Mouse (Mus musculus): ENCODE measurements around the gene Mgat4d. TPM values are rescaled to one million over a fixed set of nuclear protein-coding genes. Genes with fewer than 3 reads are reported as not detected.
"Not testable (repeated sequence)": the region's sequence is repeated elsewhere in the genome, so short reads cannot be mapped to it uniquely, and the experiment has no call there.

Gene Mgat4d
- not detected for total RNA-seq (2021)
- long read RNA-seq, experiment 1 = 0 reads
- long read RNA-seq, experiment 2 = 0 reads

DNA sequence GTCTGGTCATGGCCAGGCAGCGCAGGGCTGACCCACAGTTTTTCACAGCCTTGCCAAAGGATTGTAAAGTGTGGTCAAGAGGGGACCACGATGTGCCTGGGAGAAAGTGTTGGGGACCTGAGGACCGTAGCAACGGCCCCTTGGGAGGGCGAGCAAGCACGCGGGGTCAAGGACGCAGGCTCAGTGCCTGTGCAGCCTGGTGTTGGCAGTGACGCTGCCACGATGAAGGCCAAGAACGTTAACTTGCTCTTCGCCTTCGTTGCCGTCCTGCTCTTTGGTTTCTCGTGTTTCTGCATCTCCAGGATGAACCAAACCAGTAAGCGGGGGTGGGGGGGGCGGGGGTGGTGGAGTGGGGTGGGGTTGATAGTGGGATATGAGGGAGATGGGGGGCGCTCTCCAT, at the start of gene Mgat4d:
TSS of gene Mgat4d (plus strand) at position 209 of the 400 bp plus-strand sequence.
- H3K4me3 ChIP-seq = no peak within 1 kb of the TSS
- TF ChIP-seq CTCF (IDR thresholded peaks at IDR 0.05) = no peak
- no peak for DNase-seq (ENCODE audit: extremely low spot score in 1 of 2, low spot score in 2 of 2)
- intact Hi-C loops (cut with DNase I) = no loop called here
- H3K27ac ChIP-seq = no peak within 1 kb of the TSS

DNA sequence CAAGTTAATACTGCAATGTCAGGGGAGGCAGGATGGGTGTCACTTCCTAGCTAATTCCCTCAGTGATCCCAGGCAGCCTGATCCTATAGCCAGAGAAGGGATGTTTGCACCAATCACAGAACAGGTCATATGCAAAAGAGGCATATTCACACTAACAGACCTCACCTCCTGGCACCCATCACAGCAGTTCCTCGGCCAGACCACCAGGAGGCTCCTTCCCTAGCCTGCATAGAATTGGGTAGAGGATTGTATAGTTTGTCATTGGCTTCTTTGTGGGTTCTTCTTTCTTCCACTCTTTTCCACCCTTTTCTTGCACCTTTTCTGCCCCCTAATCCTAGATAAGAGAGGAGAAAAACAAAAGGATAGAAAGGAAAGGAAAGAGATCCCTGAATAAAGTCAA, 48.1 kb upstream of the Mgat4d start:
- intact Hi-C loops (cut with DNase I) = no loop called here
- no peak for DNase-seq (ENCODE audit: extremely low spot score in 1 of 2, low spot score in 2 of 2)

DNA sequence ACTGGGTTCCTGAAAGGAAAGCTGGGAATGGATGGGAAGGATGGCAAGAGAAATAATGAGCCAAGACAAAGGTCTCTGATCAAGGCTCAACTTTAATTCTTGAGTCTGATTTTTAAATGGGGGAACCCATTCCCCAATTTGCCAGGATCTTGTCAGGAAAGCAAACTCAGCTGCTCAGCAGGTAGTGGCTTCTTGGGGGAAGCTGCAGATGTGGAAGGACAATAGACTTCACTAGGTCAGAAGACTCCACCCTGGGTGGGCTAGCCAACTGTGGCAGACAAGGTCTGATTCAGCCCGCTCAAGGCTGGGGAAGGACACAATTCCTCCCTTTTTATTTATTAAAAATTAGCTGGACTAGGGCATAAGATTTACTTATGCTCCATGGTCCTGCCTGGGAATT, 43.3 kb upstream of the Mgat4d start:
- intact Hi-C loops (cut with DNase I) = loop anchor here (1.0 kb wide), 1 partner anchor 29 kb away; no protein-coding TSS in a partner anchor
- TF ChIP-seq CTCF (IDR thresholded peaks at IDR 0.05) = no peak

More for the DNA sequence above, 48.1 kb upstream of the Mgat4d start:
- no peak overlapping the region for H3K27ac ChIP-seq
- H3K4me3 ChIP-seq = no peak overlapping the region
- peak; percentile 23 for TF ChIP-seq CTCF (IDR thresholded peaks at IDR 0.05)

DNA sequence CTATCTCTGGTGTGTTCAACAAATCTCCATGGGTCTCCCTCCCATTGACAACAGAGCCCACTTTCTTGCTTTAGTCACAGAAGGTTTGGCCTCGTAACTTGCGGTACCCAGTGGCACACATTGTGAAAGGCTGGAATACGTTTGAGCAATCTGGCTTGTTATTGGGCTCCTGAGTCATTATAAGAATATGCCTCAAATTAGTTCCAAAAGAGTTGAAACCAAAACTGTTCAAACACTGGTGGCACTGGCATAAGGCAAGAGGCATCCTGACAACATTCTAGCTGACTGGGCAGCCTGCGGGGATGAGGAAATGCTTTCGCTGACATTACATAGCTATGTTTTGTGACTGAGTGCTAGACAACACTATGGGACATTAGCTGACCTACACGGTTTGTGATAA, 38.4 kb upstream of the Mgat4d start:
- DNase-seq (ENCODE audit: extremely low spot score in 1 of 2, low spot score in 2 of 2) = no peak
- no peak for TF ChIP-seq CTCF (IDR thresholded peaks at IDR 0.05)
- Histone ChIP-seq H3K4me3 (no peak overlapping the region), H3K27ac (no peak overlapping the region)
- intact Hi-C loops (cut with DNase I) = no loop called here

More for the DNA sequence above, 43.3 kb upstream of the Mgat4d start:
- DNase-seq (ENCODE audit: extremely low spot score in 1 of 2, low spot score in 2 of 2) = no peak
- H3K4me3 ChIP-seq = no peak overlapping the region
- H3K27ac ChIP-seq = no peak overlapping the region

DNA sequence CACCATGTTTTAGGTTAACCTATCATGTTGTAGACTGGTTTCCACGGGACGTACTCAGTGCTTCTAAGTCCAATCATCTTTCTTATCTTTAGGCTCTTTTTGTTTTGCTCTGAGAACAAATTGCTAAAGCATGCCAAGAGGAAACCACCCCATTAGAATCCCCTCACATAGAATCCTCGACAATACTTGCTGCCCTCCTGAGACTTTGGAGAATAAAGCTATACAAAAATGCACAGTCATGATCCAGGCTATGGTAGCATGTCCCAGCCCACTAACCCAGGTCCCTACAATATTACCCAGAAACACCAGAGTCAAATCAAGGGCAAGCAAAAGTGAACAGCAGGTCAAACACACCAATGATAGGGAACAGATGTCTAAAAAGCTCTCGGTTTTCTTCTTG, 33.2 kb upstream of the Mgat4d start:
- H3K27ac ChIP-seq; H3K4me3 ChIP-seq; DNase-seq (ENCODE audit: extremely low spot score in 1 of 2, low spot score in 2 of 2); intact Hi-C loops (cut with DNase I): not testable (repeated sequence)

DNA sequence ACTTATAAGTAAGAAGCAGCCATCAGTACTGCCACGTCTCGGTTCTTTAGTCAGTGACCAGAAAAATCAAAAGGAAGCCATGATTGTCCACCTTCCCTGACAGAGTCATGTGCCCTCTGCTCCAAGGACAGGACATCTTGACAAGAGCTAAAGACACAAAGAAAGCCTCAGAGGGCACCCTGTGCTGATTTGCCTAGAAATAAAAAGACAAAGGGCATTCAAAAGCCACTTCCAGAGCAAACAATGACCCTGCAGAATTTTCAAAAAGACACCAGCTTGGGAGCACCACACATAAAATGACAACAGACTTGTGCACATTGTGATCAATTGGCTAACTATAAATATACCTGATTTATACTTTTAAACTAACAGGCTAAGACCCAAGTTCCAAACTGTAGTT, 32.6 kb upstream of the Mgat4d start:
- intact Hi-C loops (cut with DNase I) = no loop called here
- no peak for DNase-seq (ENCODE audit: extremely low spot score in 1 of 2, low spot score in 2 of 2)
- no peak overlapping the region for H3K27ac ChIP-seq
- no peak overlapping the region for H3K4me3 ChIP-seq
- TF ChIP-seq CTCF (IDR thresholded peaks at IDR 0.05) = no peak

DNA sequence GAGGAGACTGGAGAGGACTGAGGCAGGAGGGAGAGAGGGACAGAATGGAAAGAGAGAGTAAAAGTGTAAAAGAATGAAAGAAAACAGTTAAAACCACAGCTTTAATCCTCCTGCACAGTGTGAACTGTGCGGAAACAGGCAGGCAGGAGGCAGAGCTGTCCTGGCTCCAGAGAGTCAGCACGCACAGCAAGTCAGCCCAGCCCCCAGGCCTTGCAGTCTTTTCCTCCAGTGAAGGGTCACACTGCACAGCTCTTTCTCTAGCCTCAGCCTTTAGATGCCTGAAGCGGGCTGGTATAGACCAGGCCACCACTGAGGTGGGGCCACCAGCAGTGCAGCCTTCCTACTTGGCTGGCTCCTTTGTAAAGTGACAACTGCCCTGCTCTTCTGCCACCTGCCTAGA, 27.7 kb upstream of the Mgat4d start:
- TF ChIP-seq CTCF (IDR thresholded peaks at IDR 0.05) = no peak
- no peak overlapping the region for H3K4me3 ChIP-seq
- no peak for DNase-seq (ENCODE audit: extremely low spot score in 1 of 2, low spot score in 2 of 2)
- no peak overlapping the region for H3K27ac ChIP-seq
- intact Hi-C loops (cut with DNase I) = no loop called here

DNA sequence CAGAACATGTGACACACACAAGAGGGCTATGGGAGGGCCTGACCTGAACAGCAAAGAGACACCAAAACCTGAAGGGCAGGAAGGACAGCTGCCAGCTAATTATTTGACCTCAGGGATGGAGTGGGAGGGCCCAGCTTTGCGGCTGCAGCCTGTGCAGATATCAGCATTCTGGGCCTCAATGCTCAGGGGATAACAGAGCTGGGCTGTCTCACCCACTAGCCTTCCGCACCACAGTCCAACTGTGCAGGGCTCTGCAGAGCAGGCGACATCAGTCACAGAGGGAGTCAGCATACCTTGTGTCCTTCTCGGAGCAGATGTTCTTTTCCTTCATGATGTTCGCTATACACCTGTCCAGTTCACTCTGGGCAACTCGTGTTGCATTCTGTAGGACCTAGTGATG, 25.9 kb upstream of the Mgat4d start:
- H3K27ac ChIP-seq = no peak overlapping the region
- no peak overlapping the region for H3K4me3 ChIP-seq
- no peak for DNase-seq (ENCODE audit: extremely low spot score in 1 of 2, low spot score in 2 of 2)
- TF ChIP-seq CTCF (IDR thresholded peaks at IDR 0.05) = no peak
- intact Hi-C loops (cut with DNase I) = no loop called here

DNA sequence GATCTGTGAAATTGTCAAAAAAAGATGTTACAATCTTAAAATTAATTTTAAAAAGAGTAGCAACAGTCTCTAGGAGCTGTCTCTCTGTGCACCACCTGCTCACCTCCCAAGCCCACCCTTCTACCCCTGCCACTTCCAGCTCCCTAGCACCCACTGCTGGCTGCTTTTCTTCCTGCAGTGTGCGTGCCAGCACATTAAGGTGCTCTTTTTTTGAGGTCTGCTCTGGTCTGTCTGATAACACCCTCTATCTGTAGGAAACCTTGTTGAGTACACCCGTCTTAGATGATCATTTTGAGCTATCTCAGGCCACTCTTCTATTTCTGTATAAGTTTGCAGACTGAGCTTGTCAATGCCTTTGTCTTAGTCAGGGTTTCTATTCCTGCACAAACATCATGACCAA, 25.2 kb upstream of the Mgat4d start:
- TF ChIP-seq CTCF (IDR thresholded peaks at IDR 0.05) = peak; percentile 29
- Histone ChIP-seq H3K4me3 (no peak overlapping the region), H3K27ac (no peak overlapping the region)
- intact Hi-C loops (cut with DNase I) = no loop called here
- no peak for DNase-seq (ENCODE audit: extremely low spot score in 1 of 2, low spot score in 2 of 2)

DNA sequence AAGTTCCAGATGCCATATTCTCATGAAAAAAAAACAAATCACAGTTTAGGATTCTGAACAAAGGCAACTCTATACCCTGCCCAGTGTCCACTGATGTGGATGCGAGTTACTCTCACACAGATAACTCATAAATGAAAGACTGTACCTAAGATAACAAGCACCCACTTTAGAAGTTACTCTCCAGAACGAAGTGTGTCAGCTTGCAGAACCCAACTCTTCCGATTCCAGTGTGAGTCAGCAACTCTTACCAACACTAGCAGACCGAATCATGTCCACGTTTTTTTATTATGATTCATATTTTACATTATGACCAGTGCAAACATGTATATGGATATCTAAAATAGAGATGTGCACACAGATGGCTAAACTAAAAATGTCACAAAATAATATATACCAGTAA, 20.4 kb upstream of the Mgat4d start:
- H3K4me3 ChIP-seq = no peak overlapping the region
- no peak for TF ChIP-seq CTCF (IDR thresholded peaks at IDR 0.05)
- intact Hi-C loops (cut with DNase I) = no loop called here

DNA sequence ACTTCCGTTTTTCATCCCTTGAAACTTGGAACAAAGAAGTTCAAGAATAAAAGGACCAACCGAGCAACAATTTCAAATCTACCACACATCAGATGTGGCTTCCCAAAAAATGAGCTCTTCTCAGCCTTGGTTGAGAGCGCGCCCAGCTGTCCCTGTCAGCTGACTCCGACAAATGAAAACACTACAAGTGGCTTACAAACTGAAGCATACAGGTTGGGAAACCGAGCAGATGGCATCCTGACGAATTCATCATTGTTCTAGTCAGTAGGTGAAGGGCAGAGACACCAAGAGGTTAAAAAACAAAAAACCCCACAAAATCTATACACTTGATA, 16.7 kb upstream of the Mgat4d start:
- Histone ChIP-seq H3K27ac (peak overlapping the region; percentile 74; the same call in 1 of the 2 replicates), H3K4me3 (peak overlapping the region; percentile 81)
- peak in 1 of 2 experiments; percentile 17 for DNase-seq (ENCODE audit: extremely low spot score in 1 of 2, low spot score in 2 of 2)
- intact Hi-C loops (cut with DNase I) = no loop called here
- TF ChIP-seq CTCF (IDR thresholded peaks at IDR 0.05) = no peak

More for the DNA sequence above, 20.4 kb upstream of the Mgat4d start:
- no peak for DNase-seq (ENCODE audit: extremely low spot score in 1 of 2, low spot score in 2 of 2)
- no peak overlapping the region for H3K27ac ChIP-seq

DNA sequence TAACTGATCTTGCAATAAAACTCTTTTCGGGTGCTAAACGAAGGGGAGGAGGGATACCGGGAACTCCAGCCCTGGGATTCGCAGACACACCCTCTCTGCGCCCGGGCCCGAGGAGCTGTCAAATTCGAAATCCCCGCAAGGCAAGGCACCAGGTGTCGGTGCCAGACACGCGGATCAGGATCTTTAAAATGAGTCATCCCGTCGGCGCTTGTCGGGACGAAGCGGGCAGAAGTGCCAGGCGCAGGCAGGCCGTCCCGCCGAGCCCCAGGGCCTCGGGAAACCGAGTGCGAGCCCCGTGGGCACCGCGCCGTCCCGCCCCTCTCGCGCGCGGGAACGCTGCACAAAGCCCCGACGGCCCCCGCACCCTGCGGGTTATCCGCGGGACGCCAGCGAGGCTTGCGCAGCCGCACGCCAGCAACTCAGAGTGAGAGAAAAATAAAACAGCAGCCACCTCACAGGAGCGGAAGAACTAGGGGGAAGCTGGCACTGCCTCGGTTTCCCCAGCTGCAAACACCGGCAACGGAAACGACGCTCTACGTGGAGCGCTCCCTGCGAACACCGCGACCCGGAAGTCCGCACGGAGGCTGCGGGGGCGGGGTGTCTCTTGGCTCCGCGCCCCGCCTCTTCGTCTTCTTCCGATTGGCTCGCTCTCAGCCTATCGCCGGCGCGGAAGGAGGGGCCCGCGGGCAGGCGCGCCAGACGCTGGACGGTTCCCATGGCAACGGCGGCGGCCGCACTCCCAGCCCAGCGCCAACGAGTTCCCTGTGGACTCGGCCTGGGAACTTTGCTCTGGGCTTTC, 16.2 kb upstream of the Mgat4d start, which contains the start of gene Elmod2:
TSS of gene Elmod2 (minus strand) at position 588 of the 799 bp plus-strand sequence.
- Histone ChIP-seq H3K27ac (peak within 1 kb of the TSS; percentile 74), H3K4me3 (peak within 1 kb of the TSS; percentile 81)
- intact Hi-C loops (cut with DNase I) = loop anchor here (1.0 kb wide), 1 partner anchor 110 kb away; no protein-coding TSS in a partner anchor
- TF ChIP-seq CTCF (IDR thresholded peaks at IDR 0.05) = no peak
- DNase-seq (ENCODE audit: extremely low spot score in 1 of 2, low spot score in 2 of 2) = peak; percentile 98 to 99

DNA sequence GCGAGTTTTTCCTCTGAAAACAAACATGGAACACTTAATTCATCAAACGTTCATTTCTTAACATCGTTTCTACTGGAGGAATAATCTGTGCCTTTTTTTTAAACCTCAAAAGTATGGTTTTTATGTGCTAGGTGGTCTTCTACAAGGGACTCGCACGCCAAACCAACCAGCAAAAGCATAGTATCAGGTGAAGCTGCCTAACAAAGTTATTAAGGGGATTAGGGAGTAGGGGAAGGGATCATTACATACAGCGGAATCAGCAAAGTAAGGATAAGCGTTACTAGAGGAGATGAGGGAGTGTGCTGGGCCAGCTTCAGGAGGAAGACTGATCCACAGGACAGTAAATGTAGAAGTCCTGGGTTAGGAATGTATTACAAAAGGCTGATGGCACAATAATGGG, 15.4 kb upstream of the Mgat4d start:
- H3K27ac ChIP-seq = no peak overlapping the region
- peak overlapping the region; percentile 81 for H3K4me3 ChIP-seq
- intact Hi-C loops (cut with DNase I) = loop anchor here (1.0 kb wide), 1 partner anchor 109 kb away; no protein-coding TSS in a partner anchor
- no peak for DNase-seq (ENCODE audit: extremely low spot score in 1 of 2, low spot score in 2 of 2)
- TF ChIP-seq CTCF (IDR thresholded peaks at IDR 0.05) = no peak

Measured in left cerebral cortex, adult 2 months (tissue).